Mouse (Mus musculus) neural tube, embryonic 13.5 days (tissue): ENCODE measurements around the gene Senp8. TPM values are rescaled to one million over a fixed set of nuclear protein-coding genes. Genes with fewer than 3 reads are reported as not detected.
"Not testable (repeated sequence)": the region's sequence is repeated elsewhere in the genome, so short reads cannot be mapped to it uniquely, and the experiment has no call there.

ENCODE experiments used
- ATAC-seq: fragments of 200-750 bp; cut with Nextera tagmentation; 2 replicates; pipeline ENCODE4 v1.8.0; 2017; ENCODE audit warnings: low read depth, mild to moderate bottlenecking, moderate TSS enrichment, moderate library complexity
- H3K27ac ChIP-seq: fragments of 300-500 bp; sonication (generic); replicated peaks from 2 replicates; pipeline ENCODE4 v1.5.1; 2015; ENCODE audit warnings: moderate library complexity, mild to moderate bottlenecking, inconsistent platforms
- H3K27me3 ChIP-seq: fragments of 300-500 bp; sonication (generic); 2 replicates; pipeline ENCODE4 v1.6.1; 2015; ENCODE audit warnings: mild to moderate bottlenecking, inconsistent platforms
- H3K36me3 ChIP-seq: fragments of 300-500 bp; sonication (generic); 2 replicates; pipeline ENCODE4 v1.6.1; 2015; ENCODE audit warnings: mild to moderate bottlenecking, inconsistent platforms
- H3K4me1 ChIP-seq: fragments of 300-500 bp; sonication (generic); replicated peaks from 2 replicates; pipeline ENCODE4 v1.6.1; 2015; ENCODE audit warnings: inconsistent platforms
- H3K4me2 ChIP-seq: fragments of 300-500 bp; sonication (generic); 2 replicates; pipeline ENCODE4 v1.6.1; 2015; ENCODE audit warnings: inconsistent platforms, mild to moderate bottlenecking, moderate library complexity
- H3K4me3 ChIP-seq: fragments of 300-500 bp; sonication (generic); 2 replicates; pipeline ENCODE4 v1.5.1; 2015; ENCODE audit warnings: mild to moderate bottlenecking, inconsistent platforms
- H3K9ac ChIP-seq: fragments of 300-500 bp; sonication (generic); 2 replicates; pipeline ENCODE4 v1.6.1; 2015; ENCODE audit warnings: moderate library complexity, mild to moderate bottlenecking, inconsistent platforms
- H3K9me3 ChIP-seq: fragments of 300-500 bp; sonication (generic); 2 replicates; pipeline ENCODE4 v1.6.1; 2016; ENCODE audit warnings: inconsistent platforms
- WGBS: fragments of 180-500 bp; shearing (Covaris S2); methylation state at CpG from one replicate; pipeline ENCODE4 v1.1.7; 2015; 5-methylcytosine and 5-hydroxymethylcytosine counted together
- polyA plus RNA-seq: library from polyadenylated mRNA; unstranded; fragments of >200 nt; fragmentation: Nextera tagmentation; extraction: Ambion mirVana; gene quantifications from 2 replicates; pipeline ENCODE4 v1.2.1, GENCODE M21; 2015

Senp8 gene
- 12.7 and 13.2 TPM in 2 replicates for polyA plus RNA-seq

- H3K36me3 ChIP-seq: no peaks in the 10 kb centered on the region
- H3K9me3 ChIP-seq: no peaks in the 10 kb centered on the region
- no peaks in the 10 kb centered on the region for H3K27me3 ChIP-seq
- WGBS: under 1% methylated on average over 57 of the region's 59 CpGs
- peak within 1 kb of the TSS; percentile 93 for H3K9ac ChIP-seq
- H3K4me3 ChIP-seq: peak within 1 kb of the TSS; percentile 96
- peak within 1 kb of the TSS; percentile 95 for H3K27ac ChIP-seq
- ATAC-seq: peak; percentile 95
- peaks cover 19% of the 10 kb centered on the region for H3K4me1 ChIP-seq
- H3K4me2 ChIP-seq: peak within 1 kb of the TSS; percentile 76
These were observed at the start of gene Senp8, which contains the start of gene Myo9a for GRCm38 (mm10) chr9:59750267-59751065. Gene Senp8, minus strand, starts transcription at chr9:59750710. Gene Myo9a, plus strand, starts transcription at chr9:59750896.

- H3K27ac ChIP-seq, H3K9ac ChIP-seq, H3K4me3 ChIP-seq, ATAC-seq, H3K27me3 ChIP-seq, H3K4me1 ChIP-seq, H3K36me3 ChIP-seq, H3K4me2 ChIP-seq, H3K9me3 ChIP-seq: not testable (repeated sequence)
- WGBS: 94% methylated on average over 12 of the region's 13 CpGs
These were observed 16.5 kb upstream of the Senp8 start for GRCm38 (mm10) chr9:59766966-59767461.

- ATAC-seq: no peak
- WGBS: 89% methylated on average over 3 of the region's 3 CpGs
- no peaks in the 10 kb centered on the region for H3K4me1 ChIP-seq
- H3K4me3 ChIP-seq: no peak overlapping the region
- H3K9me3 ChIP-seq: no peaks in the 10 kb centered on the region
- H3K36me3 ChIP-seq: no peaks in the 10 kb centered on the region
- no peak overlapping the region for H3K4me2 ChIP-seq
- H3K27me3 ChIP-seq: no peaks in the 10 kb centered on the region
- no peak overlapping the region for H3K9ac ChIP-seq
- no peak overlapping the region for H3K27ac ChIP-seq
These were observed 10.0 kb upstream of the Senp8 start for GRCm38 (mm10) chr9:59760515-59760914.

- not testable (repeated sequence) for H3K36me3 ChIP-seq, H3K9me3 ChIP-seq, H3K27ac ChIP-seq, H3K27me3 ChIP-seq, H3K9ac ChIP-seq, H3K4me2 ChIP-seq, ATAC-seq, H3K4me1 ChIP-seq, H3K4me3 ChIP-seq
- 96% methylated on average over 3 of the region's 3 CpGs for WGBS
These were observed 6.5 kb upstream of the Senp8 start for GRCm38 (mm10) chr9:59757016-59757415.

- no peak for ATAC-seq
- WGBS: 58% methylated on average over 2 of the region's 2 CpGs
- no peak overlapping the region for H3K4me3 ChIP-seq
- no peaks in the 10 kb centered on the region for H3K36me3 ChIP-seq
- H3K27ac ChIP-seq: no peak overlapping the region
- H3K9me3 ChIP-seq: no peaks in the 10 kb centered on the region
- no peak overlapping the region for H3K4me2 ChIP-seq
- peaks cover 11% of the 10 kb centered on the region for H3K4me1 ChIP-seq
- no peaks in the 10 kb centered on the region for H3K27me3 ChIP-seq
- no peak overlapping the region for H3K9ac ChIP-seq
These were observed 4.7 kb upstream of the Senp8 start for GRCm38 (mm10) chr9:59755199-59755598.

- H3K27ac ChIP-seq: peak overlapping the region; percentile 95
- H3K36me3 ChIP-seq: no peaks in the 10 kb centered on the region
- H3K27me3 ChIP-seq: no peaks in the 10 kb centered on the region
- peak overlapping the region; percentile 68 for H3K4me2 ChIP-seq
- peaks cover 19% of the 10 kb centered on the region for H3K4me1 ChIP-seq
- H3K9me3 ChIP-seq: no peaks in the 10 kb centered on the region
- WGBS: 17% methylated on average over 2 of the region's 2 CpGs
- H3K9ac ChIP-seq: peak overlapping the region; percentile 93
- peak overlapping the region; percentile 96 for H3K4me3 ChIP-seq
- ATAC-seq: no peak
These were observed 1.5 kb upstream of the Senp8 start for GRCm38 (mm10) chr9:59751966-59752365.

GRCm38 (mm10) chr9:59751066-59751581 is 614 bp upstream of the Senp8 start:
- Histone ChIP-seq H3K9me3 (no peaks in the 10 kb centered on the region), H3K4me1 (peaks cover 19% of the 10 kb centered on the region), H3K27me3 (no peaks in the 10 kb centered on the region), H3K4me2 (peak overlapping the region; percentile 68), H3K9ac (peak overlapping the region; percentile 93), H3K4me3 (peak overlapping the region; percentile 96), H3K27ac (peak overlapping the region; percentile 95), H3K36me3 (no peaks in the 10 kb centered on the region)
- ATAC-seq: peak; percentile 95
- WGBS: under 1% methylated on average over 49 of the region's 49 CpGs

- Histone ChIP-seq H3K9ac (peak overlapping the region; percentile 71), H3K4me3 (peak overlapping the region; percentile 96), H3K9me3 (no peaks in the 10 kb centered on the region), H3K27me3 (no peaks in the 10 kb centered on the region), H3K4me2 (peak overlapping the region; percentile 76), H3K27ac (peak overlapping the region; percentile 90), H3K4me1 (peaks cover 19% of the 10 kb centered on the region), H3K36me3 (no peaks in the 10 kb centered on the region)
- WGBS: 42% methylated on average over 12 of the region's 12 CpGs
- no peak for ATAC-seq
These were observed 787 bp downstream of the Senp8 start for GRCm38 (mm10) chr9:59749581-59750265.

- H3K27ac ChIP-seq: no peak overlapping the region
These were observed 1.5 kb downstream of the Senp8 start for GRCm38 (mm10) chr9:59748969-59749368.

GRCm38 (mm10) chr9:59748387-59748786 is 2.1 kb downstream of the Senp8 start:
- ATAC-seq: no peak
- Histone ChIP-seq H3K4me1 (peaks cover 14% of the 10 kb centered on the region), H3K4me2 (no peak overlapping the region), H3K36me3 (no peaks in the 10 kb centered on the region), H3K9ac (no peak overlapping the region), H3K9me3 (no peaks in the 10 kb centered on the region), H3K27ac (no peak overlapping the region), H3K4me3 (no peak overlapping the region), H3K27me3 (no peaks in the 10 kb centered on the region)
- WGBS: 97% methylated on average over 2 of the region's 2 CpGs

More at GRCm38 (mm10) chr9:59748969-59749368, 1.5 kb downstream of the Senp8 start:
- no peak overlapping the region for H3K4me3 ChIP-seq
- no peaks in the 10 kb centered on the region for H3K9me3 ChIP-seq
- no peaks in the 10 kb centered on the region for H3K36me3 ChIP-seq
- WGBS: 90% methylated on average over 11 of the region's 11 CpGs
- ATAC-seq: no peak
- H3K4me2 ChIP-seq: no peak overlapping the region
- no peak overlapping the region for H3K9ac ChIP-seq
- no peaks in the 10 kb centered on the region for H3K27me3 ChIP-seq
- H3K4me1 ChIP-seq: peaks cover 17% of the 10 kb centered on the region

- Histone ChIP-seq H3K4me1 (no peaks in the 10 kb centered on the region), H3K4me2 (no peak overlapping the region), H3K9me3 (no peaks in the 10 kb centered on the region), H3K4me3 (no peak overlapping the region), H3K27me3 (no peaks in the 10 kb centered on the region), H3K36me3 (no peaks in the 10 kb centered on the region), H3K27ac (no peak overlapping the region), H3K9ac (no peak overlapping the region)
- whole genome bisulfite sequencing: 97% methylated on average over 3 of the region's 3 CpGs
- no peak for ATAC-seq
These were observed 6.6 kb downstream of the Senp8 start for GRCm38 (mm10) chr9:59743903-59744302.

- Histone ChIP-seq H3K36me3 (peaks cover 14% of the 10 kb centered on the region), H3K27me3 (no peaks in the 10 kb centered on the region), H3K9ac (no peak overlapping the region), H3K27ac (no peak overlapping the region), H3K4me3 (no peak overlapping the region), H3K9me3 (no peaks in the 10 kb centered on the region), H3K4me2 (no peak overlapping the region), H3K4me1 (no peaks in the 10 kb centered on the region)
- 86% methylated on average over 2 of the region's 2 CpGs for WGBS
- ATAC-seq: no peak
These were observed 9.9 kb downstream of the Senp8 start for GRCm38 (mm10) chr9:59740593-59740992.
